Mouse (Mus musculus) liver, adult 2 months (tissue): Measurements from ENCODE around the gene Epb41l4b.

ENCODE experiments used
- CTCF ChIP-seq: fragments of 200-500 bp; IDR thresholded peaks from 2 replicates; pipeline ENCODE4 v1.5.1; 2011; ENCODE audit warnings: low read depth, low read length, control low read depth
- POLR2A ChIP-seq: fragments of 200-500 bp; IDR thresholded peaks from 2 replicates; pipeline ENCODE4 v1.6.1; 2011; ENCODE audit warnings: low read length, control low read depth; ENCODE audit not compliant: insufficient read depth; ENCODE audit errors: extremely low read depth

DNA sequence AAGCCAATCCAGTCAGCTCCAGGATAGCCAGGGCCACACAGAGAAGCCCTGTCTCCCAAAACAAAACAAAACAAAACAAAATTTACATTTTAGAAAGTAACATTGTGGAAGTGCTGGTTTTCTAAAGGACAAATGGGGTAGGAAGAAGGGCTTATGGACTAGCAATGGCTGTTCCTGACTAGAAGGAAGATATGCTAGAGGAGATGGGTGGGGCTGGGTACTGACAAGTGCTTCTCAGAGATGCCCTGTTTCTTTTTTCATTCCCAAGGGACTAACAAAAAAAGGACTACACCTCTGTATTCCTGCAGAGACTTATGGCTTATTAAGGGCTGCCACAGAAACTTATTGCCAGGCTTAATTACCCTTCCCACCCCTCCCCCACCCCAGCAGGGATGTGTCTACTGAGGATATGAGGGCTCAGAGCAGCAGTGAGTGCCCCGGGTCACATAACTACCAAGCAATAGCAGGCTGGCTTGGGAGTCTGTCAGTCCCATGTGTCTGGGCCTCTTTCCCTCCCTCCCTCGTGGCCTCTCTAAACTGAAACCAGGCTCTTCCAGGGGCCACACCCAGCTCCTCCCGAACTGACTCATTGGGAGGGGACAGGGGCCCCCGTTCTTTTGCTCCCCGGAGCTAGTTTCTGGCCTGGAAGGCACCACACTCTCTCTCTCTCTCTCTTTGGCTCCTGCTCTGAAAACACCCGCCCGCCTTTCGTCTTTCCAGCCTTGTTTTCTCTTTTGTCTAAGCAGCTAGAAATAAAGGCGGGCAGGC is 10.0 kb upstream of the Epb41l4b start:
- no peak for TF ChIP-seq CTCF
- TF ChIP-seq POLR2A, result no peak
